Mouse (Mus musculus): ENCODE measurements around the gene Slc41a2.

The Slc41a2 gene

DNA sequence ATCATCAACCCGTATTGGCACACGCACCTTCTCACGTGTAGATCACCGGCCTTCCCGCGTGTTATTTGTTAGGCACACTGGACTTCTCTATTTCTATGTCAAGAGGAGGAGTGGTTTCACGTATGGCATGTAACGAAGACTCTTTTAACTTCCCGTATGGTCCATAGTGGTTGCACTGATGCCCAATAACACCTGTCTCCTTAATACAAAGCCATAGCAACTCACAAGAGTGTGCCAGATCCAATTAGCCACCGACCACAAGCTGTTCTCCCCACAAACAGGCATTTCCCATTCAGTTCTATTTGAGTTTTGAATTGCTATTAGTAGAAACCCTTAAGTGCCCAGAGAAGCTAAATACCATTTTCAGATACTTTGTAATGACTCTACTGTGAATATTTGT is 117.5 kb downstream of the Slc41a2 start:
- DNase-seq: no peak

DNA sequence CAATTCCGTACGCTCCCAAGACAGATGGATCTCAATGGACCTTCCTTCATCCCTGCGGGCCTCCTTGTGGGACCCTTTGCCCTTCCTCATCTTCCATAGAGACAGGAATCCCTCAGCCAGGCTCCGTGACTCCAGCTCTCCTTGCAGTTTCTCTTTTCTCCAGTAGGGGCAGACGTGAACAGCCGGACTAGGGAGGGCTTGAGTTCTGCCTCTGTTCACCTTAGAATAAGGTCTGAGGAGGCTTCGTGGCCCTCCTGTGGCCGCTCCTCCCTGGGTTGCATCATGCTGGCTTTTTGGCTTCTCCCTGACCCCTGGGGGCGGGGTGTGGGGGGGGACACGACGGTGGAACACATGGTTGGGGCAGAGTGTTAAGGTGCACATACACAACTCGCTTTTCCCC is 118.0 kb downstream of the Slc41a2 start:
- peak; percentile 85 to 86 for DNase-seq

DNA sequence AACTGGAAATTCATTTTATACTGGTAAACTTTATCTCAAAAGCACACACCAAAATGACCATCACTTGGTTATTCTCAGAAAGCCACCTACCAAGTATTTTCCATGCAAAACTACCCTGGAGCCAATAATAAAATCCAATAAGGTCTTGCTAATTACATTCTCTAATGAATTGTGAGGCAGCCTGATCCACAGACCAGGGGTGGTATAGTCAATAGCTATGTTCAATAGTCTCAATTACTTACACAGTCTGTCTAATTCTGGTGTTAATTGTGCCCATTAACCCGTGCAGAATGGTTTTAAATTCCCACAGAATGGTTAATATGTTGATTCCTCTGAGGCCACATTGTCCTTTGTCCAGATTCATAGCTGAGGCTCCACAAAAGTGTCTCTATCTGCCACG is 118.9 kb downstream of the Slc41a2 start:
- DNase-seq: no peak

DNA sequence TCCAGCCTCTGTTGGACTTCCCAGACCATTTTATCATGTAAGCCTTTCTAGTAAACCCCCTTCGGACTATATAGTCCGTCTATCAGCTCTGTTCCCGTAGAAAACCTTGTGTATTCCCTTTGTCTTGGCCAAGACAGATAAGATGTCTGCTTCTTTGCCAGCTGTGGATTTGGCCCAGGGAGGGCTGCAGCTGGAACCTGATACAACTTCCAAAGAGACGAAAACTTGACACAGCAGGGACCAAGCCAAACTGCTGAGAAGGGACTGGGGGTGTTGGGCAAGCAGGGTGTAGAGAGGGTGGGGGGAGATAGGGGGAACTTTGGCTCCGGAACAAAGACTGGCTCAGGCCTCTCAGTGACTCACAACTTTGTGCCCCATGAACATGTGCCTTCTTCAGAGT is 120.4 kb downstream of the Slc41a2 start:
- no peak for DNase-seq

DNA sequence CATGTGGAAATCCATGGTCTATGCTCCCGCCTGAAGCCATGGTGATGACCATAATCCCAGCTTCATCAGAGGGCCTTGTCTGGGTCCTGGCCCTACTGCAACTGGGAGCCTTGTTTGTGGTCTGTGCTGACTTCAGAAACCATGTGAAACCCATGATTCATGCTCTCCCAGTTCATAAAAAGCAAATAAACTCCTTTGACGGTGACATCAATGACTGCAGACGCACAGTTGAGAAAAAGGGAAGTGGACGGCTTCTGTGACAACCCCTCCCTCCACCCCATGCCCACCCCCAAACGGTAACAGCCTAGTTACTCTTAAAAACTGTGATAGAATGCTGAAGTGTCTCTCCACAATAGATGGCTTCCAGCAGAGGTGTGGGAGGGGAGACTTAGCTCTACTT is 122.1 kb downstream of the Slc41a2 start:
- DNase-seq: no peak

DNA sequence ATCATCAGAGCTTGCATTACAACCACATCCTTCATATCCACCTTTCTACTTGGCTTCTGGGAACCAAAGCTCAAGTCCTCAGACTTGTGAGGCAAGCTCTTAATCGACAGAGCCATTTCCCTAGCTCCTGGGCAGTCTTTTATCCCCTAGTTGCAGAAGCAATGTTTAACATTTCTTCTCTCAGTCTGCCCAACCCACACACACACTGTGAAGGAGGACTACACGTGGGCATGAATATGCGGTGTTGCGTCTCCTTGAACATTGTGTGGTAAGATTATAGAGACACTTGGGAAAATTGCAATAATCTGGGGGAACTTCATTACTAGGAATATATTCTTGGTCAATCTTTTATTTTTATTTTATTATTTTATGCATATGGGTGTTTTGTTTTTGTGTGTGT is 125.1 kb downstream of the Slc41a2 start:
- DNase-seq: no peak

DNA sequence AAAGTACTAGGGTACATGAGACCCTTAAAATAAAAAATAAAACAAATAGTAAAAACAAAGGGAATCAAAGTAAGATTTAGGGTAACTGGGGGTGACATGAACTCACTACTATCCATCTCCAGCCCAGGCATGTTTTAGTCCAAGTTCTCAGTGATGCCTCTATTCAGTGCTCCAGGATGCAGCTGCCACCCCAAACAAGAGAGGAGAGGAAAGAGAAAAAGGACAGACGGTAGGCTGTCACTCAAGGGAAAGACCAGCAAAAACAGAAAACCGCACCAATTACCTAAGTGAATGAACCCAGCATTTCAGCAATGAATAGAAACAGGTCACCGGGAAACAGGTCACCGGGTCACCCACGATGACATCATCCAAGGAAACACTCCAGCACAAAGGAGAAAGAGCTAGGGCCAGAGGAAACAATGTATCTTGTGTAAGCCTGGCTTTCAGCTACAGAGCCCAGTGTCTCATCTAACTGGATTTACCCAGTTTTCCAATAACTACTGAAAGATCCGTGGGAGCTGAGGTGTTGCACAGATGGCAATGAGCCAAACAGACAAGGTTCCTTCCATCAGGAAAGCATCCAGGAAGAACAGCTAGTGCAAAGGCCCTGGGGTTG is 126.6 kb downstream of the Slc41a2 start:
- no peak for DNase-seq

DNA sequence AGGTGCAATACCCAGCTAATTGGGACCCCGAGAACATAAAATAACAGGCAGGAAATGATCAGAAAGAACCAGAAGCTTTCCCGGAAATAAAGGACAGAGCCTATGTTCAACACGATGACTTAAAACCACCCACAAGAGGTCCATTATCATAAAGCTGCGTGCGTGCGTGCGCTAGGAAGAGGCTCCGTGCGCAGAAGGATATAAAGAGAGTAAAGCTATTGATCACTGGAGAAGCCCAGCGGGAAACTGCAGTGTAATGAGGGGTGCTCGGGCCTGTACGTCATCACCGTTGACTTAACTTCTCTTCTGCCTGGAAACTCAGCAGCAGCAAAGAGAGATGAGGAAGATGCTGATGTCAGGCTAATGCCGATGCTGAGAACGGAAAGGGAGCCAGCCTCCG is 127.6 kb downstream of the Slc41a2 start:
- no peak for DNase-seq

DNA sequence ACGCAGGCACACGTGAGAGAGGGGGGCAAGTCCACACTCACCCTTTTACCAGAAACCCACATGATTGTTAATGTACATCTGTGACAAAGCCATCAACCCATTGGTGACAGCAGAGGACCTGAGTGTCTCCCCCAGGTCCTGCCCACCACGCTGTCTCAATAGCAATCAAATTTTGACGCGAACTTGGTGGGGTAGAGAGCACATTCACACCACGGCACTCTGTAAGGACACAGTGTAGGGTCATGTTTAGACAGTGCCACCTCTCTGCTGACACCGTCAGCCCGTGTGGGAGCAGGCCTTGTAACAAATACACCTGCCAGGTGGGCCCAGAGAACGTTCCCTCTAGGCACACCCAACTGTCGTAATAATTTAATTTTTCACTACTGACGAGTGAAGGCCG is 128.3 kb downstream of the Slc41a2 start:
- no peak for DNase-seq

DNA sequence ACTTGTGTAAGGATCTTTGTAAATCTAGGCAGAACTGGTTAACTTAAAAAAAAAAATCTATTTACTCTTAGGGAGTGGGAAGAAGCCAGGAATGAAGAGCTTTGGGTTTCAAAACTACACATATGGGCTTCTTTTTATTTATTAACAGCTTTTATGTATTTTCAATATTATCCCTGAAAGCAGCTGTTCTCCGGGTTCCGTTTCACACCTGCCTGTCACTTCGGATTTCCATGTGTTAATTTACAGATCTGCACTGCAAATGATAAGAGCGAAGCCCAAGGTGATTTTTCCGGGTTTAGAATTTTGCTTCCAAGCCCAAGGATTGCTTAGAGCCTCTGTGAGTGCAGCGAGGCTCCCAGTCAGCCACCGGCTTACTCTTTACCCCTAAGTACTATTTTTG is 129.2 kb downstream of the Slc41a2 start:
- DNase-seq: no peak

DNA sequence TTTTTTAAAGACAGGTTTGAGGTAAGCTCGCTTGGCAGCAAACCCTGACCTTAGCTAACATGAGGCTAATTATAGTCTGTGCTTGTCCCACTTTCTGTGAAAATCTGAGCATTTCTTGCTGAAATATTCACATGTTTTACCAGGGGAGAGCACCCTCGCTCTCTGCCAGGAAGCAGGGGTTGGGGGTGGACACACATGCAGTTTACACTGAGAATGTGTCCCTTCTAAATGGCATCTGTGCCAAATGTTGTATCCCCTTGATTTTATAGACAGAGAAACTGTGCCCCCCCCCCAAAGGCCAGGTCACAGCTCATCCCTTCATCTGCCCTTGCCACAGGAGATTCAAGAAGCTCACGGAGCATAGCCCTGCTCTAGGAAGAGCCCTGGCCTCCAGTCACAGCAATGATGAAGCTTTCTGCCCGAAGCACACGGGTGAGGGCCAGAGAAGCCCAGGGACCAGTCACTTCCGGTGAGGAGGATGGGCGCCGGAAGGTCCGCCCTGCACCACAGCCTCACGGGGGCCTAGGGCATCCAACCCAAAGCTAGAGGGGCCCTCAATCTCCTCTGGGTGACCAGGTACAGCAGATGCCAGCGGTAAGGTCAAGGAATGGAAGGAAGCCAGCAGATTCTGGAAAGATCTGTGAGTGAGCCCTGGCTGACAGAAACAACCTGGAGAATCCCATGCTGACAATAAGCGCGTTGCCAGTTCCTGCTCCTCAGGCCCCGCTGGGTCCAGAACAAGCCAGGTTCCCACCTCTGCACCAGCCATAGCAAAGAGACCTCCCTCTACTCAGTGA is 134.6 kb downstream of the Slc41a2 start:
- peak; percentile 34 to 42 for DNase-seq

DNA sequence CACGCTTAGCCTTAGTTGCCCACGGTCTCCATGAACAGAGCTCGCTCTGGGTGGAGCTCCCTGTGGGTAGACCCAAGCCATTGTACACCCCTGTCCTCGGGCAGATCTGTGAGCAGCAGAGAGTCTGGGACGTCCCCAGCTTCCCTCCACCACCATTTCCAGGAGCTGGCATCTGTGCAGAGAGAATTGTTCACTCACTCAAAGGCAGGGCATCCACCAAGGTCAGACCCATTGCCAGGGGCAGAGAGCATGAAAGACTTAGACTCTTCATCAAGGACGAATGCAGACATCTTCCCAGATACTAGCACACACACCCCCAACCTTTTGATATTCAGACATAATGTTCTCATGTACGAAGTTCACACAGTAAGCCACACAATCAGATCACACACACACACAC is 136.2 kb downstream of the Slc41a2 start:
- no peak for DNase-seq

DNA sequence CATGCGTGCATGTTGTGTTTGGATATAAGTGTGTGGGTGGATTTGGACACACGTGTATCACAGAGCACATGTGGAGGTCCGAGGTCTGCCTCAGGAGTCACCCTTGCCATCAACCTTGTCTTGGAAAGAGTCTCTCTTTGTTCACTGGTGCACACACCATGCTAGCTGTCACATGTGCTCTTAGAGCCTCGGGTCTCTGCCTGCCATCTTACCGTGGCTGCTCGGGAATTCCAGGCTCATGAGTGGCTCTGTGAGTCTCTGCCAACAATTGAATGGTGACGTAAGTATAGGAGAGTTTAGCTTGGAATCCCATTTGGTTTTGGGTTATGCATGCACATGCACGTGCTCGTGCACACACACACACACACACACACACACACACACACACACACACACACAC is 138.4 kb downstream of the Slc41a2 start:
- no peak for DNase-seq

DNA sequence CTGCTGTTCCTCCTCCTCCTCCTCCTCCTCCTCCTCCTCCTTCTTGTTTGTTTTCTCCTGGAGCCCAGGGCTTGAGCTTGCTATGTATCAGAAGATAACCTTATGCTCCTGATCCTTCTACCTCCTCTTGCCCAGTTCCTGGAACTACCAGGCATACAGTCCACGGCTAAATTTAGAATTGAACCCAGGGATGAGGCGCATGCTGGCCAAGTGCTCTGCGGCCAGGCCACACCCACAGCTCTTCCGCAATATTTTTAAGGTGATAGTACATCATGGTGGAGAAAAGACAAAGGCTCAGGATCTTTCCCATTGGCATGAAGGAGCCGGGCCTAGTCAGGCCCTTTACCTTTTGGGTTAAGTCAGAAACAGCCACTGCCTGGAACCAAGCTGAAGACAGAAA is 139.0 kb downstream of the Slc41a2 start:
- DNase-seq: peak in 1 of 2 experiments; percentile 50

DNA sequence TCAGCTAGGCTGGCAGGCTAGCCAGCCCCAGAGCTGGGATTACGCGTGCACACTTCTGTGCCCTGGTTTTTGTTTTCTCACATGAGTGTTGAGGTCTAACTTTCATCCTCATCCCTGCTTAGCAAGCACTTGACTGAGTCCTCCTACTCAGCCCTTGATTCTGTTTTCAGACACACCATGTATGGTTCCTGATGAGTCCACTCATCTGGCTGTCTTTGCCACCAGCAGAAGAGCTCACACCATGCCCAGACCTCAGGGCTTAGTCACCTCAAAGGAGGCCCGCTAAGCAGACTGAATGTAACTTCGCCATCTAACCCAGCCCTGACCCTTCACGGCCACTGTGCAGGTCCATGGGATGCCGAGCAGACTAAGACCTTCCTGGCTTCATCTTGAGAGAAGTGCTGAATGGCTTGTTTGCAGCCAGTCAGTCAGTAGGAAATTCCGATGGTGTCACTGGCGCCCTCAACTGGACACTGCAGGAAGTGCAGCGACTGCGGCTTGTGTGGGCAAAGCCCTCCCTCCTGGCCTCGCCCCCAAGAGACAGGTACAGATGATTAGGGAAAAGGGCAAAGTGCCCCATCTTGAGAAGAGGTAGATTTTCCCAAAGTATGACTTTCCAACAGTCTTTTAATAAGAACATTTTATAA is 139.9 kb downstream of the Slc41a2 start:
- DNase-seq: peak; percentile 88 to 93

DNA sequence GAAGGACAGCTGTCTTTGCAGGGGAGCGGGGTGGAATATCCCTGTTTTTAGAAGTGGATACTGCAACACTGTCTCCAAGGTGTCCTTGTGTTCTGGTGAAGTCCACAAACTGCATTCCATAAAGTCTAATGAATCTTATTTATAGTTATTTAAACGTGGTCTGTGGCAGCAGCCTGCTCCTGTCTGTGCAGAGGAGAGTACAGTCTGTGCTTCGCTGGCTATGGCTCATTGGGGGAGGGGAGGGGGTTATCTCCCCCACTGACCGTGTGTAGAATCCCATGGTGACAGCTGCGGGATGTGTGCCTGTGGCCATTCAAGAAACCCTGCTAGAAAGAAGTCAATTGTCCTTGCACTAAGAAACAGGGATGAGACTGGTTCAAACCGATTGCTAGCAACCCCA is 145.7 kb downstream of the Slc41a2 start:
- DNase-seq: no peak

DNA sequence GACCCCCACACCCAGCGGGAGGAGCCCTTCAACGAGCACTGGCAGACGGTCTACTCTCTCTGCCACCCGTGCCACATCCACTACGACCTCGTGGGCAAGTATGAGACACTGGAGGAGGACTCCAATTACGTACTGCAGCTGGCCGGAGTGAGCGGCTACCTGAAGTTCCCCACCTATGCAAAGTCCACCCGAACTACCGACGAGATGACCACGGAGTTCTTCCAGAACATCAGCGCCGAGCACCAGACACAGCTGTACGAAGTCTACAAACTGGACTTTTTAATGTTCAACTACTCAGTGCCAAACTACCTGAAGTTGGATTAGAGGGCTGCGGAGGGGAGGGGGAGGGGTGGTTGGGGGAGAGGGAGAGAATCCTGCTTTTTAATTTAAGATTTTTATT is 146.2 kb downstream of the Slc41a2 start:
- no peak for DNase-seq

DNA sequence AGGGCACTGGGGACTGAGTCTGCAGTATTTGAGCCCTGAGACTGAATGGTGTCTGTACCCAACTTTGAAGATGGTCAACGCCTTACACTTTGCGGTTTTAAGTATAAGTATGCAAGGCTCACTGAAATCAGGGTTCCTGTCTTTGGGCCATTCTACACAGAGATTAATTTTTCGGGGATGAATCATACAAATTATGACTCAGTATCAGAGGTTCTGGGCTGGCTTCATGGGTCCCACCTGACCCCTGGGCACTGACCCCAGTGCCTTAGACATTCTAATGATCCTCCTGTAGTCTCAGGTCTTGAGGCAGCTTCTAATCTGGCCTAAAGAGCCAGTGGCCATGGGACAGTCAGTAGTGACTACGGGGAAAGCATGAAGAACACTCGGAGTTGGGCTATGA is 148.6 kb downstream of the Slc41a2 start:
- DNase-seq: no peak

DNA sequence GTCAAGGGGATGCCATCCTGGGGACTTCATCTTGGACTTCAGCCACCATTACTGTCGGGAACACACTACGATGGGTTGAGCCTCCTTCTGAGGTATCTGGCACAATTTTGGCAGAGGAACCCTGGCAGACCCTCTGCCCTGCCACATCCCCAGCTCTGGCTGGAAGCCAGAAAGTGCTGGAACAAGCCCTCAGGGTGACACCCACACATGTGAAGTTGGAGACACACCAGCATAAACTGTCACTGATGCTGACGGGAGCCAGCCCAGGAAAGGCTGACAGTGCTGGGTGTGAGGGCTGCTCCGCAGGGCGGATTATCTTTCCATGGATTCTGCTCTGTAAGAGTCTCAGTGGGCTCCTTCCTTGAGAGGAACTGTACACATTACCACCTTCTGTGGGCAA is 150.7 kb downstream of the Slc41a2 start:
- DNase-seq: peak in 1 of 2 experiments; percentile 43

DNA sequence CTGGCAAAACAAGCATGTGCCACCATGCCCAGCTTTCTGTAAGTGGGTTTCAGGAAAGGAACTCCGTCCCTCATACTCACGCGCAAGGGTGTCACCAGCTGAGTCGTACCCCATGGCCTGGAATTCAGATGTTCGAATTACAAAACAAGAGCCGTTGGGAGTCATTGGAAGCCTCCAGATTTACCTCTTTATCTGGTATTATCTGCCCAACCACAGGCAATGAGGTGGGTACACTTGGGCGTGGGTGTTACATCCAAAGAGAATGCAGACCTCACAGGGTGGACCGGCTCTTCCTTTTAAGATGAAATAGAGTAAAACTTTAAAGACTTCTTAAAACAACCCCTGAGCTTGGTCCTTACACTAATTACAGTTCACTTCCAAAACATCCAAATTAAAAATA is 151.5 kb downstream of the Slc41a2 start:
- DNase-seq: no peak

DNA sequence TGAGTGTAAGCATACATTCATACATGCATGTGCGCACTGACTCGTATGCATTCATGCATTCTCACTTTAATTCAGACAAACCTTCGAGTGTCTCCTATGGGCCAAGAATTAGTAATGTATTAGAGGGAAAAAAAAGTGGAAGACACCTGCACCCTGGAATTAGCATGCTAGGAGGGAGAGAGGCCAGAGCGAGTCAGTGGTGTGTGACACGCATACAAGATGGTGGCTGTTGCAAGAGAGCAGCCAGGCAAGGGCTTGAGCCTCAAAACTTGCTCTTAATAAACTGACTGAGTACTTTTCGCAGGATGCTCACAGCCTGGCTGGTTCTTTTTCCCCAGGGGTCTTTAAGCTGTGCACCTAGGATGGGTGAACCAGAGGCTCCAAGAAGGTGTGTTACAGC is 152.6 kb downstream of the Slc41a2 start:
- DNase-seq: no peak

DNA sequence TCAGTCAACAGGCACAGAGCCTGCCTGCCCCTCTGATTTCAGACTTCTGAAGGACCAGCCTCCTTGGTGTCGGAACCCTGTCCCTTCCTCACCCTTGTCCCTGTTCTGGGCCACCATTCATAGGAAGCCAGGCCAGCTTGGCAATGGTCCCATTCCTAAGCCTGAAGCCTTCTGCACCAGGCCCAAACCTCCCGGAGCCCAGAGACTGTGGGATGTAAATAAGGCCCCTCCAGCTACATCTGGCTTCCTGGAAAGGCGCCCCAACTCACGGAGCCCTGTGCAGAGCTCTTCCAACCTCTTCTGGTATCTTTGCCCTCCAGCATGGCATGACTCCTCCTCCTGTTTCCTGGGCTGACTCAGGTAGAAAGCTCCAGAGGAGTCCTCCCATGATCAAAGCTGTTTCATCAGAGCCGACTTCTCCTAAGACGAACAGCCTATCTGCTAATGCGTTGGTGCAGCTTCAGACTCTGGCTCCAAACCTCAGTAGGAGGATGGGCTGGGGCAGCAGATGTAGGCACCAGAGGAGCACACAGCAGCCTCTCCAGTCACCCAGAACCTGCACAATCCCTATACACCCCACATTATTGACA is 153.1 kb downstream of the Slc41a2 start:
- peak; percentile 69 to 72 for DNase-seq

DNA sequence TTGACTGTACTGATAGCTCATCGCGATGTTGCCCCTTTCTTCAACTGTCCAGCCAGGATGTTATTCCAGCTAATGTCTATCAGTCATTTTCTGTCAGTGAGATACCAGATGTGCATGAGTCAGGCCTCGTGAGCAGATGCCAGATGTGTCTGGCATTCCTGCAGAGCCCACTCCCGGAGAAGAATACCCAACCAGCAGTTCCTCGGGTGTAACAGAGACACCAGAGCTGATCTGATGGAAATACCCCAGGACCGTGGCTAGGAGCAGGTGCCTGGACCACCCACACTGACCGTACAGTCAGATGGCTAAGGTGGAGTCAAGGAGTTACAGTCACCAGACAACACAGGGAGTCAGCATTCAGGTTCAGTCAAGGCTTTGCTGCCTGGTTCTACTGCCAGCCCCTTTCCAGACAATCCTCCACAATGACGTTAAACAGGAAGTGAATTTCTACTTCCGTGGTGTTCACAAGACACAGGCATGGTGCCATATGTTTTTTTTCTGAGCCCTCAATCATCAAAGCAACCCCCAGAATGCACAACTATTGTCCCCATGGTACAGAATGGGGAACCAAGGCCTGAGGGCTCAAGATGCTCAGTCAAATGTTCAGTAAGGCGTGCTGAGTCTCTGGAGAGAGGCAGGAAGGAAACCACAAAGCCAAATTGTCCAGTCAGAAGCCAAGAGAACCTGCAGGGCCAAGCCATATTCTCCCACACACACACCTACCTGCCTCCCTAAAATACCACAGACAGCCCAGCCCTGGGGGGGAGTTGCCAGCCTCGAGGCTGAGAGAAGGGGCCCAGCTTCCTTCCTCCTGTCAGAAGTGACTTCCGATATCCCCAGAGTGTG is 153.8 kb downstream of the Slc41a2 start:
- no peak for DNase-seq
